Mouse (Mus musculus) bone marrow macrophage, adult 2 months (primary cell): Measurements from ENCODE around the gene Gm16451. TPM values are rescaled to one million over a fixed set of nuclear protein-coding genes. Genes with fewer than 3 reads are reported as not detected.
"Not testable (repeated sequence)": the region's sequence is repeated elsewhere in the genome, so short reads cannot be mapped to it uniquely, and the experiment has no call there.

Source experiments
- H3K27ac ChIP-seq: 2 replicates; pipeline ENCODE4 v1.5.1; 2012; ENCODE audit warnings: low read depth, low read length; ENCODE audit not compliant: insufficient read depth
- H3K4me1 ChIP-seq: 2 replicates; pipeline ENCODE4 v1.6.1; 2012; ENCODE audit warnings: low read length; ENCODE audit not compliant: control insufficient read depth, insufficient read depth
- H3K4me3 ChIP-seq: 2 replicates; pipeline ENCODE4 v1.5.1; 2012; ENCODE audit warnings: mild to moderate bottlenecking, low read length, moderate library complexity; ENCODE audit not compliant: insufficient read depth
- polyA plus RNA-seq: library from polyadenylated mRNA; stranded (reverse); fragments of >200 nt; gene quantifications from 2 replicates; pipeline ENCODE4 v1.2.4, GENCODE M21; 2012; ENCODE audit not compliant: missing spikeins, insufficient read depth, insufficient read length

Gene Gm16451
- polyA plus RNA-seq: not detected in 2 replicates

GRCm38 (mm10) chr7:22118145-22118544 lies at the start of gene Gm16451:
Gene Gm16451 (minus strand): TSS chr7:22118245.
- not testable (repeated sequence) for H3K4me3 ChIP-seq, H3K27ac ChIP-seq, H3K4me1 ChIP-seq

- not testable (repeated sequence) for H3K27ac ChIP-seq, H3K4me1 ChIP-seq, H3K4me3 ChIP-seq
These were observed 45.9 kb upstream of the Gm16451 start, which contains the start of gene Vmn1r142 for GRCm38 (mm10) chr7:22163935-22164334. Gene Vmn1r142 (minus strand): TSS chr7:22164035.

DNA sequence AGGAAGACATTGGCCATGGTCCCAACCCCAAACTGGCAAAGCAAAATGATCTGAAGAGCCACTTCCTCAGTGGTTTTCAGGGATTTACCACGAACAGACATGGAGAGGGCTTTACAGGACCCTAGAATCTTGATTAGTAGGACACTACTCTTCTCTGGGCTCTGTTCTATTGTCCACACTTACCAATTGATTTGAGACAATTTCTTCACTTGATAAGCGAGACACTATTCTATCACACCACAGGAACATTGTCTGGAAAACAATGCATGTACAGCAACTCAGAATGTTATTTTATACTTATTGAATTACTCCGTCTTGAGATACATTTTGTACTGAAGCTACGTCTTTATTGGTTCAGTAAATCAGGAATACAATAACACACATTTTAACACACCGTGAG lies 16.6 kb upstream of the Gm16451 start, which contains the start of gene Gm10666:
Gm10666 (minus strand) TSS at position 101 of the 400 bp plus-strand sequence.
- not testable (repeated sequence) for H3K4me3 ChIP-seq, H3K27ac ChIP-seq

DNA sequence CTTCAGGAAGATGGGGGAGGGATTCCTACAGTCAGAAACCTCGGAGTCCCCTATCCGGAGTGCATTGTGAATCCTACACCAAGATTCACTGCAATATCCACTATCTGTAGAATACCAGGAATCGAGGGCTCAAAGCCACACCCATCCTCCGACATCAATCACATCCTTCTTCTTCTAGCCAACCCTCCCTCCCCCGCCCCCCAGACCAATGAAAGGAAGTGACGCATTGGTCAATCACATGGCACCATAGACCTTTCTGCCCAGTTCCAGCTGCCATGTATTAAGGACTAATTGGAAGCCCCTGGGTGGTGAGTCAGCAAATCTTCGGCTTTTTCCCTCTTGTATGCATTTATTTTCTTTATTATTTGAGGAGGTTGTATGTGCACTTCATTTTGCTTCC lies 49.3 kb downstream of the Gm16451 start, which contains the start of gene Vmn1r139:
Vmn1r139 (plus strand) TSS at position 301 of the 400 bp plus-strand sequence.
- not testable (repeated sequence) for H3K4me1 ChIP-seq, H3K27ac ChIP-seq, H3K4me3 ChIP-seq

More for the DNA sequence above, 16.6 kb upstream of the Gm16451 start, which contains the start of gene Gm10666:
- not testable (repeated sequence) for H3K4me1 ChIP-seq

Other genes starting within 250 kb of the Gm16451 start
- gene Gm5891, start 197.0 kb downstream of the Gm16451 start, polyA plus RNA-seq: not detected in 2 replicates
- gene Vmn1r137, start 123.7 kb downstream of the Gm16451 start, polyA plus RNA-seq: not detected in 2 replicates
- gene Vmn1r138, start 89.3 kb downstream of the Gm16451 start, polyA plus RNA-seq: not detected in 2 replicates
- not detected in 2 replicates for gene Gm6176, start 61.9 kb downstream of the Gm16451 start, polyA plus RNA-seq
- gene Vmn1r139, start 49.2 kb downstream of the Gm16451 start, polyA plus RNA-seq: not detected in 2 replicates
- gene Gm10666, start 16.5 kb upstream of the Gm16451 start, polyA plus RNA-seq: not detected in 2 replicates
- not detected in 2 replicates for gene Vmn1r142, start 45.8 kb upstream of the Gm16451 start, polyA plus RNA-seq
- gene Vmn1r143, start 71.1 kb upstream of the Gm16451 start, polyA plus RNA-seq: not detected in 2 replicates
- gene Gm8653, start 83.0 kb upstream of the Gm16451 start, polyA plus RNA-seq: not detected in 2 replicates
- not detected in 2 replicates for gene Gm8453, start 111.2 kb upstream of the Gm16451 start, polyA plus RNA-seq
- gene Gm4187, start 211.5 kb upstream of the Gm16451 start, polyA plus RNA-seq: not detected in 2 replicates